Mouse (Mus musculus): ENCODE results near the gene Pth2. TPM values are rescaled to one million over a fixed set of nuclear protein-coding genes. Genes with fewer than 3 reads are reported as not detected.

Gene Pth2
- not detected for polyA plus RNA-seq (2015; fragmentation: Illumina TruSeq; extraction: RNeasy Lipid Tissue Mini Kit (QIAGEN cat#74804); ENCODE audit: low read depth, low replicate concordance)

DNA sequence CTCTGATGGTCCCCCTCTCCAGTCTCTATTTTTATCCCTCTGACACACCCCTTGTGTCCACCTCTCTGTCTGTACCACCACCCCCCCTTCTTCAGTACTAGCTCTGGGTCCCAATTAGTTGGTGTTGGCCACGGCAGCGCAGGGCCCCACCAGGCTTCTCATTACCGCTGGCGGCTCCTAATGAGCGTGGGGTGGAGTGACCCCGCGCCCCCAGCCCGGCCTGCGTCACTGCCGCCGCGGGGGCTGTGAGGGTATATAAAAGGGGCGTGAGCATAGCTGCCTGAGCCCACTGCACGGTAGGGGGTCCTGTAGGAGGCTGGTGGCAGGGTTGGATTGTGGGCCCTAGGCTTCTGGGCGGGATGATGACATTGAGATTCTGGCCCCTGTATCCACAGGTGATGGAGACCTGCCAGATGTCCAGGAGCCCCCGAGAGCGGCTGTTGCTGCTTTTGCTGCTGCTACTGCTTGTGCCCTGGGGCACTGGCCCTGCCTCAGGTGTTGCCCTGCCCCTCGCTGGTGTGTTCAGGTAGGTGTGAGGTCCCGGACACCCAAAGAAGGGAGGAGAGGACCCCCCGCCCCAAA is at the start of gene Pth2:
TSS of gene Pth2 (plus strand) at position 100 of the 582 bp plus-strand sequence.

DNA sequence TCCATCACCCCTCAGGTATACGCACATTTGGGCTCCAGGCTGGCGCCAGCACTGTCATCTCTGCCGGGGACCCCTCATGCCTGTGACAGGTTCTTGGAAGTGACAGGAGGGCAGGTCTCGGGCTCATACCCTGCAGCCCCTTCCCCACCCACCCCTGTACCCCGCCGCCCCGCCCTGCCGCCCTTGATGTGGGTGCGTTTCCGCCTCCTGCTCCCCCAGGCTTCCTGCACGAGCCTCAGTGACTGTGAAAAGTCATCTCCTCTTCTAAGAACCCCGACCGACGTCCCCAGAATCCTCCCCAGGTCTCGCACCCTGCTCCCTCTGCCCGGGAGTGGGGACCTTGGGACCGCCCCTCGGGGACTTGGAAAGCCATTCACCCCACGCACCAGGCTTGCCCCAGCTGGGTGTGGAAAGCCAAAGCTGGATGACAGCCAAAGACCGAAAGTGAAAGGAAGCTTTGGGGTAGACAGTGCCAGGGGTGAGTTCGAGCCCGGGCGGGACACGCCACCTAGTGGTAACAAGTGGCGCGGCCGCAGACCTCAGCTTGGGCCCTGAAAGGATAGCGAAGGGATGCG is 44.7 kb upstream of the Pth2 start, which contains the start of the genes Gm45713 and Flt3l:
TSS of gene Gm45713 (minus strand) at position 239 of the 575 bp plus-strand sequence.
TSS of gene Flt3l (minus strand) at position 440 of the 575 bp plus-strand sequence.

DNA sequence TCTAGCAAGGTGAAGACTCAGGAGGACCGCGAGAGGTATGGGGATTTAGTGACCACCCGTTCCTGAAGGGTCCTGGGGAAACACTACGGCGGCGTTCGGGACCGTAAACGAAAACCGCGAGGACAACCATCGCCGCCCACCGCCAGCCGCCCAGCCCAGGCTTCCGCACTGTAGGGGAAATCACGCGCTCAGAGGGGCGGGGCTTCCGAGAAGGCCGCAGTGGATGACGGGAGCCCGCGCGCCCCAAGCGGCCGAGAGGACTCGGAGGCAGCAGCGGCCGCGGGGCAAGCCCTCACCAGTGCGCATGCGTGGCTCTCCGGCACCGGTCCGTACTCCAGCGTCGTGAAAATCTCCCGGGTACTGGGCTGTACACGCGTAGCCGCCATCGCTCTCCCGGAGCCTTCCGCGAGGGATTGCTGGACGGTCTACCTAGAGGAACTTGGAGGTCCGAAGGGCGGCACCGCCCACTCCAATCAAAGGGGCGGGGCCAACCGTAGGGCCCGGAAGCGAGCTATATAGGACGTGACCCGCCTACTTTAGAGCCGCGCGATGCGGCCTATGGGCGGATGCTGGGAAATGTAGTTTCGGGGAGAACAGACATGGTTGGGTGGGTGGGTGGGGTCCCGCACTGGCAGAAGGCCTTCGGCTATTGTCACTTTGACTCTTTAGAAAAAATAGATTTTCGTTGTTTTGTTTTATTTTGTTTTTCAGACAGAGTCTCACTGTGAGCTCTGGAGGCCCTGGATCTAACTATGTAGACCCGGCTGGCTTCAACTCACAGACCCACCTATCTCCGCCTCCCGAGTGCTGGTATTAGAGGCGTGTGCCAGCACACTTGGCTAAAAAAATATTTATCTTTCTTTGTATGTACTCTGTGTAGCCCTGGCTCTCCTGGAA is 26.5 kb upstream of the Pth2 start, which contains the start of the genes Pih1d1 and Aldh16a1:
TSS of gene Pih1d1 (plus strand) at position 208 of the 897 bp plus-strand sequence.
TSS of gene Aldh16a1 (minus strand) at position 489 of the 897 bp plus-strand sequence.

DNA sequence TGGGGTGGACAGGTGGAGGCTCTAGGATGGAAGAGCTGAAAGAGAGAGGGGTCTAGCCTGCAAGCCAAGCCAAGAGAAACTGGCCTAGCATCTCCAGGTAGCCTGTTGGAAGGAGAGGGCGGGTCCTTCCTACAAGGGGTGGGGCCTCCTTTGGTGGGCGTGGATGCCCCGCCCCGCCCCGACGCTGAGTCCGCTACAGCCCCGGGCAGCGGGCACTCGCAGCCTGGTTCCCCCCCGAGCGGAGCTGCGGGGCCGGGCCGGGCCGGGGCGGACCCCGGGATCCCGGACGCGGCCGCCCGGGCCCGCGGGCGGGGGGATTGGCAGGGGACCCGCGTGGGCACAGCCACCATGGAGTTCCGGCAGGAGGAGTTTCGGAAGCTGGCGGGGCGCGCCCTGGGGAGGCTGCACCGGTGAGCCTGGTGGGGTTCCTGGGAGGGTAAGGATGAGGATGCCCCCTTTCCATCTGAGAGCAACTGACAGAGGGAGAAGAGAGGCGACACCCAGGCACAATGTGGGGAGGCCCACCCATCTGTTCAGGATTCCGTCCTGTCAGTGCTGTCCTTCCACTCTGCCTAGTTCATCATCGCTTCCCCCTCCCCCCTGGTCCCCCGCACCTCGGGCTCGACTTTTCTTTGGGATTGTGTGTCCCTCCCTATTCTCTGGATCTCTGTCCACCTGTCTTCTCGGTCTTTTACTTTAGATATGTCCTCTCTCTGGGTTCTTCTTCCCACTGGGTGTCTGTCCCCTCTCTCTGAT is 16.9 kb upstream of the Pth2 start, which contains the start of gene Slc17a7:
TSS of gene Slc17a7 (plus strand) at position 215 of the 756 bp plus-strand sequence.

DNA sequence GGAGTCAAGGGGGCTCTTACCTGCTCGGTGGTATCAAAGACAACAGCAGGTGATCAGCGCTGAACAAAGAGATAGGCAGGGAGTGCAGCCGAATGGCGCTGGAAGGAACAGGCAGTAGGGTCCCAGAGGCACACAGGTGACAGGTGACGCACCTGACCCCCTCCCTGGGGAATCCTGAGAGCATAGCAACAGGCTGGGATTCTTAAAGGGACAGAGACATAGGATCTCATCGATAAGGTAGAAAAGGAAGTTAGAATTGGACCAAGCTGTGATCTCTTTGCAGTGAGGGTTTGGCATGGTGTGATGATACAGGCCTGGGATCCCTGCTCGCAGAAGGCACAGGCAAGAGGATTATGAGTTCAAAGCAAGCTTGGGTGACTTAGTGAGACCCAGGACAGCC is 1.3 kb upstream of the Pth2 start, which contains the start of gene Gfy:
TSS of gene Gfy (minus strand) at position 101 of the 400 bp plus-strand sequence.

DNA sequence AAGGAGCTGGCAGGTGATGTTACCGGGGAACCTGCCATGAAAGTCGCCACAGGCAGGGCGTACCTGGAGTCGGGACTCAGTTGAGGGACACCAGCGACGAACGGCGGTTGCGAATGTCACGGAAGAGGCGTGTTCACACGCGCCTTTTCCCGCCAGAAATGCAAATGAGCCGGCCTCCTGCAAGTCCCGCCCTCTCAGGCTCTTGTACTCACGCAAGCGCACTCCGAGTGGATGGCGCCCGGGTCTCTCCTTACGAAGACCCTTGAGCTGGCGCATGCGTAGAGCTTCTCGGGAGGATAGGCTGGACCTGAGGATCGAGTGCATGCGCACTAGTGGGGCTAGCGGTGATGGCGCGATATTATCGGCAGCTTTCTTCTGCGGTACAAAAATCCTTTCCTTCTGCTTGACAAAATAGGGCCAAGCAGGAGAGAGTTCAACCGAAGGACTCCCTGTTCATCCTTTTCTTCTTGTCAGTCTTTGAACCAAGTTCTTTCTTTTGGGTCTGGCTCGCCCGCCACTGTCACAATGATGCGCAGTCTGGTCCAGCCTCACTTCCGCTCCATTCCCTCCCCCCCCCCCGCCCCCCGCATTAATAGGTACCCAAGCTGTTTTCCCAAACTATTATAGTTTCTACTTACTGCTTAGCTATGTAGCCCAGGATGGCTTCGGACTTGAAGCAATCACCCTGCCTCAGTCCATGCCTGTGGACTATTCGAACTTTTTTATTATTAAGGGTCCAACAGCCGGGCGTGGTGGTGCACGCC is 23.8 kb downstream of the Pth2 start, which contains the start of gene Ccdc155:
TSS of gene Ccdc155 (minus strand) at position 513 of the 764 bp plus-strand sequence.

DNA sequence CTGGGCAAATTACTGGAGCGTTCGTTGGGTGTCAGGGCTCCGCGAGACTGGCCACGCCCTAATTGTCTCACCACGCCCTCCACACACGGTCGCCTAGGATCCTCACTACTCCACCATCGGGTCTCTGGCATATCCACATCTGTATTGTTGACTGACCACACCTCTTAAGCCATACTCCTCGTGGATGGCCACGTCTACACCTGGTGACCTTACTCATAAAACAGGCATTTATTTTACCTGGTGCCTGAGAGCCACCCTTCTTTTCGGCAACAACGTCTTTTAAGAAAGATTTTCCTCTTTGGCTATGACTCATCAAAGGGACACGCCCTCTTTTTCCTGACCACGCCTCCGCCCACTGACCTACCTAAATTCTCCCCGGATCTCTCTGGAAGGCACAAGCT is 31.1 kb downstream of the Pth2 start, which contains the start of gene Dkkl1:
TSS of gene Dkkl1 (minus strand) at position 297 of the 401 bp plus-strand sequence.

DNA sequence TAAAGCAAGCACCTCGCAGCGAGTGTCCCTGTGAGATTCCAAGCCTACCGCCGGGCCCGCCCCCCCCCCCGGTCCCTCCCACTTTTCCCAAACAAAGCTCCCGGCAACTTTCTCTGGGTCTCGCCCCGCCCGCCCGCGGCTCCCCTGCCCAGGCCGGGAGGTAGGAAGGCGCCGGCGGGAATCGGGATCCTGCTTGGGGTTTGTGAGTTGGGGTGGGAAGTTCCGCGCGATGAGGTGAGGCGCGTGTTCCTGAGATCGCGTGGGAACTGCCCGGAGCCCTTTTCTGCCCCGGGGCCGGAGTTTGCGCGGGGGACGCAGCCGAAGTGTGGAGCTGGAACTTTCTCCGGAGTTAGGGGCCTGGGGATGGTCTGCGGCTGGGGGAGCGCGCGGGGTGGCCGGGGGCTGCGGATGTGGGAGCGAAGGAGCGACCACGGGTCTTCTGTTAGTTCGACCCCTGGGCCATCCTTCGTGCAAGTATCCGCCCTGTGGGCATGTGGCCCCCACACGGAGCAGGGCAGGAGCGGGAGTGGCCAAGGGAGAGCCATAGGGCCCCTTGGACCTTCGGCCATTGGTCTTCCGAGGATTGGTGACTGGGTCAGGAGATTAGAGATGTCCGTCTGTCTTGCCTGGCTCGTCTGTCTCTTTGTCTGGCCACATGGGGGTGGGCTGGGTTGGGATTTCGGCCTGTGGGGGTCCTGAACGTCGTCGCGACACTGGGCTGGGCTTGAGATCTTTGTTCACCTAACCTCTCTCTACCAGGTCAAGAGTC is 35.1 kb downstream of the Pth2 start, which contains the start of gene Tead2:
TSS of gene Tead2 (plus strand) at position 81 of the 769 bp plus-strand sequence.

Other genes with a start within 250 kb of the Pth2 start
- gene Tsks, start 237.8 kb upstream of the Pth2 start, polyA plus RNA-seq (2015; fragmentation: Illumina TruSeq; extraction: RNeasy Lipid Tissue Mini Kit (QIAGEN cat#74804); ENCODE audit: low read depth, low replicate concordance) = 1.3 TPM
- gene Cpt1c, start 206.1 kb upstream of the Pth2 start, polyA plus RNA-seq (2015; fragmentation: Illumina TruSeq; extraction: RNeasy Lipid Tissue Mini Kit (QIAGEN cat#74804); ENCODE audit: low read depth, low replicate concordance) = 76.4 TPM
- 235 TPM for gene Prmt1, start 194.4 kb upstream of the Pth2 start, polyA plus RNA-seq (2015; fragmentation: Illumina TruSeq; extraction: RNeasy Lipid Tissue Mini Kit (QIAGEN cat#74804); ENCODE audit: low read depth, low replicate concordance)
- 45.8 TPM for gene Irf3, start 183.3 kb upstream of the Pth2 start, polyA plus RNA-seq (2015; fragmentation: Illumina TruSeq; extraction: RNeasy Lipid Tissue Mini Kit (QIAGEN cat#74804); ENCODE audit: low read depth, low replicate concordance)
- gene Bcl2l12, start 182.3 kb upstream of the Pth2 start, polyA plus RNA-seq (2015; fragmentation: Illumina TruSeq; extraction: RNeasy Lipid Tissue Mini Kit (QIAGEN cat#74804); ENCODE audit: low read depth, low replicate concordance) = 3.6 TPM
- gene Scaf1, start 164.6 kb upstream of the Pth2 start, polyA plus RNA-seq (2015; fragmentation: Illumina TruSeq; extraction: RNeasy Lipid Tissue Mini Kit (QIAGEN cat#74804); ENCODE audit: low read depth, low replicate concordance) = 83.6 TPM
- gene Rras, start 163.0 kb upstream of the Pth2 start, polyA plus RNA-seq (2015; fragmentation: Illumina TruSeq; extraction: RNeasy Lipid Tissue Mini Kit (QIAGEN cat#74804); ENCODE audit: low read depth, low replicate concordance) = 17.7 TPM
- 23.9 TPM for gene Prr12, start 128.1 kb upstream of the Pth2 start, polyA plus RNA-seq (2015; fragmentation: Illumina TruSeq; extraction: RNeasy Lipid Tissue Mini Kit (QIAGEN cat#74804); ENCODE audit: low read depth, low replicate concordance)
- gene Nosip, start 118.6 kb upstream of the Pth2 start, polyA plus RNA-seq (2015; fragmentation: Illumina TruSeq; extraction: RNeasy Lipid Tissue Mini Kit (QIAGEN cat#74804); ENCODE audit: low read depth, low replicate concordance) = 64.6 TPM
- 11.6 TPM for gene Prrg2, start 118.3 kb upstream of the Pth2 start, polyA plus RNA-seq (2015; fragmentation: Illumina TruSeq; extraction: RNeasy Lipid Tissue Mini Kit (QIAGEN cat#74804); ENCODE audit: low read depth, low replicate concordance)
- gene Rcn3, start 88.8 kb upstream of the Pth2 start, polyA plus RNA-seq (2015; fragmentation: Illumina TruSeq; extraction: RNeasy Lipid Tissue Mini Kit (QIAGEN cat#74804); ENCODE audit: low read depth, low replicate concordance) = 6.6 TPM
- 20.1 TPM for gene Fcgrt, start 77.1 kb upstream of the Pth2 start, polyA plus RNA-seq (2015; fragmentation: Illumina TruSeq; extraction: RNeasy Lipid Tissue Mini Kit (QIAGEN cat#74804); ENCODE audit: low read depth, low replicate concordance)
- gene Rps11, start 56.6 kb upstream of the Pth2 start, polyA plus RNA-seq (2015; fragmentation: Illumina TruSeq; extraction: RNeasy Lipid Tissue Mini Kit (QIAGEN cat#74804); ENCODE audit: low read depth, low replicate concordance) = 807 TPM
- 1,952 TPM for gene Rpl13a, start 52.2 kb upstream of the Pth2 start, polyA plus RNA-seq (2015; fragmentation: Illumina TruSeq; extraction: RNeasy Lipid Tissue Mini Kit (QIAGEN cat#74804); ENCODE audit: low read depth, low replicate concordance)
- gene Gm45713, start 44.8 kb upstream of the Pth2 start, polyA plus RNA-seq (2015; fragmentation: Illumina TruSeq; extraction: RNeasy Lipid Tissue Mini Kit (QIAGEN cat#74804); ENCODE audit: low read depth, low replicate concordance) = not detected
- 11.0 TPM for gene Flt3l, start 44.6 kb upstream of the Pth2 start, polyA plus RNA-seq (2015; fragmentation: Illumina TruSeq; extraction: RNeasy Lipid Tissue Mini Kit (QIAGEN cat#74804); ENCODE audit: low read depth, low replicate concordance)
- gene Pih1d1, start 26.7 kb upstream of the Pth2 start, polyA plus RNA-seq (2015; fragmentation: Illumina TruSeq; extraction: RNeasy Lipid Tissue Mini Kit (QIAGEN cat#74804); ENCODE audit: low read depth, low replicate concordance) = 50.0 TPM
- gene Aldh16a1, start 26.4 kb upstream of the Pth2 start, polyA plus RNA-seq (2015; fragmentation: Illumina TruSeq; extraction: RNeasy Lipid Tissue Mini Kit (QIAGEN cat#74804); ENCODE audit: low read depth, low replicate concordance) = 6.5 TPM
- 704 TPM for gene Slc17a7, start 17.0 kb upstream of the Pth2 start, polyA plus RNA-seq (2015; fragmentation: Illumina TruSeq; extraction: RNeasy Lipid Tissue Mini Kit (QIAGEN cat#74804); ENCODE audit: low read depth, low replicate concordance)
- gene Gfy, start 1.4 kb upstream of the Pth2 start, polyA plus RNA-seq (2015; fragmentation: Illumina TruSeq; extraction: RNeasy Lipid Tissue Mini Kit (QIAGEN cat#74804); ENCODE audit: low read depth, low replicate concordance) = not detected
- 2.2 TPM for gene Ccdc155, start 23.9 kb downstream of the Pth2 start, polyA plus RNA-seq (2015; fragmentation: Illumina TruSeq; extraction: RNeasy Lipid Tissue Mini Kit (QIAGEN cat#74804); ENCODE audit: low read depth, low replicate concordance)
- gene Dkkl1, start 31.2 kb downstream of the Pth2 start, polyA plus RNA-seq (2015; fragmentation: Illumina TruSeq; extraction: RNeasy Lipid Tissue Mini Kit (QIAGEN cat#74804); ENCODE audit: low read depth, low replicate concordance) = 39.0 TPM
- 3.6 TPM for gene Tead2, start 34.8 kb downstream of the Pth2 start, polyA plus RNA-seq (2015; fragmentation: Illumina TruSeq; extraction: RNeasy Lipid Tissue Mini Kit (QIAGEN cat#74804); ENCODE audit: low read depth, low replicate concordance)
- gene Cd37, start 58.1 kb downstream of the Pth2 start, polyA plus RNA-seq (2015; fragmentation: Illumina TruSeq; extraction: RNeasy Lipid Tissue Mini Kit (QIAGEN cat#74804); ENCODE audit: low read depth, low replicate concordance) = 3.8 TPM
- gene Slc6a16, start 60.1 kb downstream of the Pth2 start, polyA plus RNA-seq (2015; fragmentation: Illumina TruSeq; extraction: RNeasy Lipid Tissue Mini Kit (QIAGEN cat#74804); ENCODE audit: low read depth, low replicate concordance) = 1.2 TPM
- gene Slc6a21, start 96.5 kb downstream of the Pth2 start, polyA plus RNA-seq (2015; fragmentation: Illumina TruSeq; extraction: RNeasy Lipid Tissue Mini Kit (QIAGEN cat#74804); ENCODE audit: low read depth, low replicate concordance) = not detected
- 19.6 TPM for gene Trpm4, start 152.8 kb downstream of the Pth2 start, polyA plus RNA-seq (2015; fragmentation: Illumina TruSeq; extraction: RNeasy Lipid Tissue Mini Kit (QIAGEN cat#74804); ENCODE audit: low read depth, low replicate concordance)
- 0.54 TPM for gene Hrc, start 154.3 kb downstream of the Pth2 start, polyA plus RNA-seq (2015; fragmentation: Illumina TruSeq; extraction: RNeasy Lipid Tissue Mini Kit (QIAGEN cat#74804); ENCODE audit: low read depth, low replicate concordance)
- gene Ppfia3, start 186.0 kb downstream of the Pth2 start, polyA plus RNA-seq (2015; fragmentation: Illumina TruSeq; extraction: RNeasy Lipid Tissue Mini Kit (QIAGEN cat#74804); ENCODE audit: low read depth, low replicate concordance) = 84.5 TPM
- 167 TPM for gene Lin7b, start 189.6 kb downstream of the Pth2 start, polyA plus RNA-seq (2015; fragmentation: Illumina TruSeq; extraction: RNeasy Lipid Tissue Mini Kit (QIAGEN cat#74804); ENCODE audit: low read depth, low replicate concordance)
- gene Snrnp70, start 214.7 kb downstream of the Pth2 start, polyA plus RNA-seq (2015; fragmentation: Illumina TruSeq; extraction: RNeasy Lipid Tissue Mini Kit (QIAGEN cat#74804); ENCODE audit: low read depth, low replicate concordance) = 309 TPM
- gene Kcna7, start 224.7 kb downstream of the Pth2 start, polyA plus RNA-seq (2015; fragmentation: Illumina TruSeq; extraction: RNeasy Lipid Tissue Mini Kit (QIAGEN cat#74804); ENCODE audit: low read depth, low replicate concordance) = not detected
- not detected for gene Ntf5, start 232.7 kb downstream of the Pth2 start, polyA plus RNA-seq (2015; fragmentation: Illumina TruSeq; extraction: RNeasy Lipid Tissue Mini Kit (QIAGEN cat#74804); ENCODE audit: low read depth, low replicate concordance)
- not detected for gene Lhb, start 239.8 kb downstream of the Pth2 start, polyA plus RNA-seq (2015; fragmentation: Illumina TruSeq; extraction: RNeasy Lipid Tissue Mini Kit (QIAGEN cat#74804); ENCODE audit: low read depth, low replicate concordance)

Data from brain, adult 10 weeks (tissue).